Mouse (Mus musculus): Measurements from ENCODE around the gene Hist1h2br. TPM values are rescaled to one million over a fixed set of nuclear protein-coding genes. Genes with fewer than 3 reads are reported as not detected.

Hist1h2br gene
- polyA plus RNA-seq, 1 experiment from 2014 or later, result 4.7 TPM

Small RNA genes within 50 kb of the gene (microRNA-seq; reads per million reads assigned to microRNA genes)
- gene Gm19658, result not detected
- gene Gm44346, result not detected
- gene Gm44466, result not detected

Other genes with a start within 250 kb of the Hist1h2br start
- not detected in 2 replicates for gene Olfr1362, start 219.7 kb upstream of the Hist1h2br start, polyA plus RNA-seq (2015; fragmentation: Nextera tagmentation; extraction: Ambion mirVana)
- gene Olfr11, start 191.2 kb upstream of the Hist1h2br start, polyA plus RNA-seq (2015; fragmentation: Nextera tagmentation; extraction: Ambion mirVana), result 0.04 TPM in 1 of 2 replicates, not detected in the other
- not detected in 2 replicates for gene Olfr1361, start 170.4 kb upstream of the Hist1h2br start, polyA plus RNA-seq (2015; fragmentation: Nextera tagmentation; extraction: Ambion mirVana)
- not detected in 2 replicates for gene Olfr1360, start 156.3 kb upstream of the Hist1h2br start, polyA plus RNA-seq (2015; fragmentation: Nextera tagmentation; extraction: Ambion mirVana)
- not detected in 2 replicates for gene Olfr1359, start 135.6 kb upstream of the Hist1h2br start, polyA plus RNA-seq (2015; fragmentation: Nextera tagmentation; extraction: Ambion mirVana)
- not detected in 2 replicates for gene Hist1h2bl, start 117.6 kb upstream of the Hist1h2br start, polyA plus RNA-seq (2015; fragmentation: Nextera tagmentation; extraction: Ambion mirVana)
- 6.2 and 7.8 TPM in 2 replicates for gene Hist1h2ai, start 117.3 kb upstream of the Hist1h2br start, polyA plus RNA-seq (2015; fragmentation: Nextera tagmentation; extraction: Ambion mirVana)
- 2.5 and 3.5 TPM in 2 replicates for gene Hist1h3h, start 116.1 kb upstream of the Hist1h2br start, polyA plus RNA-seq (2015; fragmentation: Nextera tagmentation; extraction: Ambion mirVana)
- 0.51 and 1.7 TPM in 2 replicates for gene Hist1h2bm, start 111.7 kb upstream of the Hist1h2br start, polyA plus RNA-seq (2015; fragmentation: Nextera tagmentation; extraction: Ambion mirVana)
- 0.77 TPM in 1 of 2 replicates, not detected in the other for gene Hist1h4j, start 98.7 kb upstream of the Hist1h2br start, polyA plus RNA-seq (2015; fragmentation: Nextera tagmentation; extraction: Ambion mirVana)
- 1.5 and 2.3 TPM in 2 replicates for gene Hist1h4k, start 83.2 kb upstream of the Hist1h2br start, polyA plus RNA-seq (2015; fragmentation: Nextera tagmentation; extraction: Ambion mirVana)
- 5.3 and 7.9 TPM in 2 replicates for gene Hist1h2ak, start 79.9 kb upstream of the Hist1h2br start, polyA plus RNA-seq (2015; fragmentation: Nextera tagmentation; extraction: Ambion mirVana)
- gene Hist1h2bn, start 79.6 kb upstream of the Hist1h2br start, polyA plus RNA-seq (2015; fragmentation: Nextera tagmentation; extraction: Ambion mirVana), result 1.1 TPM in 1 of 2 replicates, not detected in the other
- 3.5 and 7.4 TPM in 2 replicates for gene Hist1h1b, start 53.1 kb upstream of the Hist1h2br start, polyA plus RNA-seq (2015; fragmentation: Nextera tagmentation; extraction: Ambion mirVana)
- gene Hist1h3i, start 50.4 kb upstream of the Hist1h2br start, polyA plus RNA-seq (2015; fragmentation: Nextera tagmentation; extraction: Ambion mirVana), result 28.0 and 43.0 TPM in 2 replicates
- 1.0 and 1.5 TPM in 2 replicates for gene Hist1h2an, start 46.5 kb upstream of the Hist1h2br start, polyA plus RNA-seq (2015; fragmentation: Nextera tagmentation; extraction: Ambion mirVana)
- 0.44 and 0.58 TPM in 2 replicates for gene Hist1h2bp, start 46.3 kb upstream of the Hist1h2br start, polyA plus RNA-seq (2015; fragmentation: Nextera tagmentation; extraction: Ambion mirVana)
- gene Hist1h2bq, start 23.5 kb upstream of the Hist1h2br start, polyA plus RNA-seq (2015; fragmentation: Nextera tagmentation; extraction: Ambion mirVana), result 4.9 and 7.3 TPM in 2 replicates
- not detected in 2 replicates for gene Hist1h2ao, start 23.3 kb upstream of the Hist1h2br start, polyA plus RNA-seq (2015; fragmentation: Nextera tagmentation; extraction: Ambion mirVana)
- not detected in 2 replicates for gene Hist1h4m, start 22.0 kb upstream of the Hist1h2br start, polyA plus RNA-seq (2015; fragmentation: Nextera tagmentation; extraction: Ambion mirVana)
- 4.9 and 7.7 TPM in 2 replicates for gene Hist1h4n, start 1.5 kb upstream of the Hist1h2br start, polyA plus RNA-seq (2015; fragmentation: Nextera tagmentation; extraction: Ambion mirVana)
- 669 and 801 TPM in 2 replicates for gene Hist1h2ap, start 236 bp upstream of the Hist1h2br start, polyA plus RNA-seq (2015; fragmentation: Nextera tagmentation; extraction: Ambion mirVana)
- gene Zfp184, start 111.4 kb downstream of the Hist1h2br start, polyA plus RNA-seq (2015; fragmentation: Nextera tagmentation; extraction: Ambion mirVana), result 11.7 and 12.3 TPM in 2 replicates
- 0.08 TPM in 1 of 2 replicates, not detected in the other for gene Pom121l2, start 147.5 kb downstream of the Hist1h2br start, polyA plus RNA-seq (2015; fragmentation: Nextera tagmentation; extraction: Ambion mirVana)
- gene Prss16, start 176.0 kb downstream of the Hist1h2br start, polyA plus RNA-seq (2015; fragmentation: Nextera tagmentation; extraction: Ambion mirVana), result 0.14 TPM in 1 of 2 replicates, not detected in the other
- 1.7 and 2.2 TPM in 2 replicates for gene Hist1h2ah, start 201.8 kb downstream of the Hist1h2br start, polyA plus RNA-seq (2015; fragmentation: Nextera tagmentation; extraction: Ambion mirVana)
- gene Hist1h2bk, start 202.1 kb downstream of the Hist1h2br start, polyA plus RNA-seq (2015; fragmentation: Nextera tagmentation; extraction: Ambion mirVana), result 1.2 and 1.5 TPM in 2 replicates
- 8.4 and 10.7 TPM in 2 replicates for gene Hist1h4i, start 207.6 kb downstream of the Hist1h2br start, polyA plus RNA-seq (2015; fragmentation: Nextera tagmentation; extraction: Ambion mirVana)
- 6.5 and 10.3 TPM in 2 replicates for gene Hist1h2ag, start 209.2 kb downstream of the Hist1h2br start, polyA plus RNA-seq (2015; fragmentation: Nextera tagmentation; extraction: Ambion mirVana)
- gene Hist1h2bj, start 209.5 kb downstream of the Hist1h2br start, polyA plus RNA-seq (2015; fragmentation: Nextera tagmentation; extraction: Ambion mirVana), result 2.3 and 2.9 TPM in 2 replicates

All from hindbrain, embryonic 15.5 days (tissue).